Mouse (Mus musculus) left cerebral cortex, adult 18-20 months (tissue): Measurements from ENCODE around the gene Adh4. TPM values are rescaled to one million over a fixed set of nuclear protein-coding genes. Genes with fewer than 3 reads are reported as not detected.
"Not testable (repeated sequence)": the region's sequence is repeated elsewhere in the genome, so short reads cannot be mapped to it uniquely, and the experiment has no call there.

Experiments
- DNase-seq, 2 experiments: peaks; one replicate each; pipeline ENCODE4 v3.0.0; 2021 to 2022; ENCODE audit warnings: low spot score in 2 of 2, mixed read lengths in 1 of 2
- long read RNA-seq, 2 experiments: library from polyadenylated mRNA; stranded (forward); transcript quantifications; one replicate each; pipeline ENCODE4 v2.0.0; 2021
- total RNA-seq, 2 experiments: library from RNA; stranded (reverse); gene quantifications; 2 replicates each; pipeline ENCODE4 v1.2.3; 2021

The Adh4 gene
- not detected for total RNA-seq
- long read RNA-seq, experiment 1, result 0 reads
- long read RNA-seq, experiment 2, result 0 reads

DNA sequence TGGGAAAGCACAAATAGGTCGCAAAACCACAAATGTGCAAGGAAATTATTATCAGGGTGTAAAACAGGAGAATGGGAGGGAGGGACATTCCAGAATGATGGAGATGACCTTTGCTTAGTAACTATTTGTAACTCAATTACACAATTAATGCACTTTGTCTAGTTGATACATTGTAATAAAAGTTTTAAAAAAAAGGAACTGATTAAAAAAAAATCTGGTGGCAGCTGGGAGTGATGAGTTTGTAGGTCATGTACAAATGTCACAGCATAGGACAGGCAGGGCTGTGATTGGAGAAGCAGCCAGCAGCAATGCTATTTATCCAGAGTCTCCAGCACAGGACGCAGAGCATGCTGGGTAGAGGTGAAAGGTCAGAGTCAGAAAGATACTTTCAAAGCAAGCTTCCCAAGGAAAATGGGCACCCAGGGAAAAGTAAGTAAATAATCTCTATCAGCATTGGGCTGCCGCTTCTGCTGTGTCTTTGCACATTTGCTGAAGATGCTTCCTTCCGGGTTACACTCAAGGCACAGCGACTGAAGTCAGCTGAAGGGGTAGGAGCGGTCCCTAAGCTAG lies at the start of gene Adh4:
TSS of gene Adh4 (plus strand) at position 346 of the 570 bp plus-strand sequence.
- no peak for DNase-seq

GRCm38 (mm10) chr3:138366181-138366580 lies 49.1 kb upstream of the Adh4 start:
- no peak for DNase-seq

GRCm38 (mm10) chr3:138369546-138369945 lies 45.7 kb upstream of the Adh4 start:
- no peak for DNase-seq

DNA sequence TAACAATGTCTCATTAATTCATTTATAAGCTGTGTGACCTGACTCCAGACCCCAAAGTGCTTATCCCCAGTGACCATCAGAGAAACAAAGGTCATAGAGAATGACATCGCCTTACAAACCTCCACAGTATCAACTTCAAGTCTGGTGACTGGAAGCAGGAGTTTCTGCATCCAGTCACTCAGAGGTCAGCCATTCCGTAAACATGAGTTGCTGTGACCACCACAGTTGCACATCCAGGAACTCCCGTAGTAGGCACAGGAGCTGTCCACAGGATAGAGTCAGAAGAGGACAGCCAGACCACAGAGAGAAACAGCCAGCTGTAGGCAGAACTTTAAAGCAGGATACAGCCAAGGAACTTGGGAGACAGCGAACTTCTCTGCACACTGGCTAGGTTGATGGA lies 45.0 kb upstream of the Adh4 start:
- DNase-seq, result not testable (repeated sequence)

DNA sequence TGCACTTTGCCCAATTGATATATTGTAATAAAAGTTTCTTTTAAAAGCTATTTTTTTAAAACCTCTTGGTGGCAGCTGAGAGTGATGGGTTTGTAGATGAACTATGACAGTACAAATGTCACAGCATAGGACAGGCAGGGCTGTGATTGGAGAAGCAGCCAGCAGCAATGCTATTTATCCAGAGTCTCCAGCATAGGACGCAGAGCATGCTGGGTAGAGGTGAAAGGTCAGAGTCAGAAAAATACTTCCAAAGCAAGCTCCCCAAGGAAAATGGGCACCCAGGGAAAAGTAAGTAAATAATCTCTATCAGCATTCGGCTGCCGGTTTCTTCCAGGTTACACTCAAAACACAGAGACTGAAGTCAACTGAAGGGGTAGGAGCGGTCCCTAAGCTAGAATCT lies 41.3 kb upstream of the Adh4 start:
- no peak for DNase-seq

DNA sequence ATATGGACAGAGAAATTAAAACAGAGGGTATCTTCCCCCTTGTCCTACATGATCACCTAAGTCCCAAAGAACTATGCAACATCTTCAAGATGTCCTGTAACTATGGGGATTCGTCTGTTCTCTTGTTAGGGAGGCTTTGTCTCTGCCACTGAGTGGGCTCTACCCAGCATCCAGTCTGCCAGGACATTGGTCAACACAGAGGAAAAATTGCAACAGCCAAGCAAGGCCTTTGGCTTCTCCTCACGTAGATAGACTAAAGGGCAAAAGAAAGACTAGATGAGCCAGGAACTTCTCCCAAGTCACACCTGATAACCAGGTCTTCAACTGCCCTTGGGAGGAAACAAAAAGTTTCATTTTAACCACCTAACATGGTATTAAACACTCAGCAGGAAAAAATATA lies 40.1 kb upstream of the Adh4 start:
- no peak for DNase-seq

DNA sequence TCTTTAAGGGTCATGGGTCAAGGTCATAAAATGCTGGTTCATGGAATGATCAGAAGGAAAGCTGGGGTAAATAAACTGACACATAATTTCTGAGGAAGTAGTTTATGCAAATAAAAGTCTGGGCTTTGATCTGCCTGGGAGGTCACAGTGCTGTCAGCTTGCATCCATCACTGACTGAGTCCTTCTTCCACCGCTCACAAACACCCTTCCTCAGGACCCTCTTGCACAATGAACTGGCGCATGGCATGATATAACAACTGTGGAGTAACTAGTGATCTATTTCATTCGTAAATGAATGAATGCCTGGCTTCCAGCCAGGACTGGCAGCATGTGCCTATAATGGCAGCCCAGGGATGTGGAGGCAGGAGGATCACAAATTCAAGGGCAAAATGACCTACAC lies 34.1 kb upstream of the Adh4 start:
- no peak for DNase-seq

DNA sequence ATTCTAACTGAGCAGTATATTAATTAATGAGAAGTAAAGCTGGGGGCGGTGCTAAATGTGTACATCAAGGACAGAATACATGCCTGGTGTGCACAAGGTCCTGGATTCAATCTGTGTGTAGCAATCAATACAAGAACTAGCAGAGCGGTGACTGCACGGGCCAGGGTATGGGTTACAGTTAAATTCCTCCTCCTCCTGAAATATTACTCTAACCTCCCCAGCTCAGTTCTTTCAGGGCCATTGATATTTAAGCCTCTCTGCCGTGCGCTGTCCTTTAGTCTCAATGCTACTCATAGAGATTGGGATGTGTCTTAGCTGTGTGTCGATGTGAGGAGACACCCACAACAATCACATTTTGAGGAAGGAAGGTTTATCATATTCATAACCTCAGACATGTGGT lies 28.1 kb upstream of the Adh4 start:
- DNase-seq, result no peak

GRCm38 (mm10) chr3:138404872-138405271 lies 10.4 kb upstream of the Adh4 start:
- no peak for DNase-seq

DNA sequence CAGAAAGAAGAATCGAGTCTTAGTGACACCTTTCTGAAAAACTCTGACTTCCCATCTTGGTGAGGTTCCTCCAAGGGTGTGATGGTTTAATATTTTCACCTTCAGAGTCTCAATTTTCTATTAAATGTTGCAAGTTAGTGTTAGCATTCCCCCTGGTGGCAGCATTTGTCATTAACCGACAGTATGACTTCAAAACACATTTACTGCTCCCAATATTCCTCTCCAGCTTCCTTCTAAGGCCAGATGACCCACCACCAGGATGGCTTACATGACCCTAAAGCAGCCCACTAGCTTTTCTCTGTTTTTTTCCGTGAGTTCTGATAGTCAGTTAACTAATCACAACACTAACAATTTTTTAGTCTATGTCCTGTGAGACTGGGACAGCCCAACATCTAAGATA lies 9.9 kb upstream of the Adh4 start:
- DNase-seq, result peak; percentile 39 to 45

- DNase-seq, result no peak
Measured at GRCm38 (mm10) chr3:138405840-138406239, 9.4 kb upstream of the Adh4 start.

DNA sequence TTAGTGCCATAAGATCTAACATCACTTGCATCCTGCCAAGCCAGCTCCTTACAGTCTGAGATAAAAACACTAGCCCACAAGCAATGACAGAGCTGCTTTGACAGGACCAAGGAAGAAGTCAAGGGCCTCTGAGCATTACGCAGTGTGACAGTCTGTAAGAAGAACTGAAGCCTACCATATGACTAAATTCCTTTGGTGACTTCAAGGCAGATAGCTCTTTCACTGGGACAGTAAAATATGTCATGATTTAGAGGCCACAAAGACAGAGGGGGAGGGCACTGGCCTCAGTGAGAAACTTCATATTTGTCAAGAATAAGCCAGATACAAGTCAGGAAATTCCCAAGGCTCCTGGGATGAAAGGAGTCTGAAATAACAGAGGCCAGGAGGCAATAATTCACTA lies 7.3 kb upstream of the Adh4 start:
- no peak for DNase-seq

- no peak for DNase-seq
Measured at GRCm38 (mm10) chr3:138409585-138409984, 5.7 kb upstream of the Adh4 start.

DNA sequence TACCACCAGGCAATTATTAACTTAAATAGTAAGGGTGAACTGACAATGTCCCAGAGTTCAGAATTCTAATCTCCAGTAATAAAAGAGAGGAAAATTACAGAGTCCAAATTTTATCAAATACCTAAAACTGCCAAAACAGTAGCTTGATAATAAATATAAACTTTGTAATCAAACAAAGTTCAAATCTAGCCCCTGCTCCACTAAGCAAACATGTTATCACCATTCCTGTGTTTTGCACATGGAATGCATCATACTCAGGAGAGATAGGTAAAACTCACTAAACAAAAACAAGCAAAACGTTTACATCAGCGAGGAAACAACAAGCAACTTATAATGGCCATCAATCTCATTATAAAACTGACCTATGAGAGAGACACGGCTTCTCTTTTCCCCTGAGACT lies 5.1 kb upstream of the Adh4 start:
- DNase-seq, result no peak

DNA sequence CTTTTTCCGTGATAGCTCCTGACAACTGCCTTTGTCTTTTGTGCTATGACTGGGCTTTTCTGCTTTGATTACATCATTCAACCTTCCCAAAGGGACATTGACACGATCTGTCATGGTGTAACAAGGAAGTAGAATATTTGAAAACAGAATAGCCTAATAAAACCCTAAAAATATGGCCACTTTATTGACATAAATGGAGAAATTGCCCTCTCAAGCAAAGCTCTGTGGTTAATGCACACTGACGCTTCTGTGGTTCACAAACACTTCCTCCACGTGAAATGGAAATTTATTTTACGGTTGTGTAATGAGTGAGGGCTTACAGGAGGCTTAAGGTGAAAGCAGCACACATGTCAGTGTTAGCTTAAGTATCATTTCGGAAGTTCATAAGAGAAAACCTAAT lies 4.1 kb downstream of the Adh4 start:
- no peak for DNase-seq

DNA sequence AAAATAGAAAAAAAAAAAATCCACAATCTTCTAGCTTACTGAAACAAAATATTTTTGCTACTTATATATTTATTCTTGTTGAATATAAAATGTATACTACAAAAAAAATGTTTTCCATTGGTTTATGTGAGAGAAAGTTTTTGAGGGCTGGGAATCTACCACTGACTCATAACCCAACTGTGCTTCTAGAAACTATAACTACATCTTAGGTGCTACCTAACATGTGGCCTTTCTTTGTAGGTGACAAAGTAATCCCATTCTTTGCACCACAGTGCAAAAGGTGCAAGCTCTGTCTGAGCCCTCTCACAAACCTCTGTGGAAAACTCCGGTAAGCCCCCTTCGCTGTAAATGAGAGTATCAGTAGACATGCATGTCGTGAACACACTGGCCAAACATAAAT lies 5.1 kb downstream of the Adh4 start:
- DNase-seq, result no peak

DNA sequence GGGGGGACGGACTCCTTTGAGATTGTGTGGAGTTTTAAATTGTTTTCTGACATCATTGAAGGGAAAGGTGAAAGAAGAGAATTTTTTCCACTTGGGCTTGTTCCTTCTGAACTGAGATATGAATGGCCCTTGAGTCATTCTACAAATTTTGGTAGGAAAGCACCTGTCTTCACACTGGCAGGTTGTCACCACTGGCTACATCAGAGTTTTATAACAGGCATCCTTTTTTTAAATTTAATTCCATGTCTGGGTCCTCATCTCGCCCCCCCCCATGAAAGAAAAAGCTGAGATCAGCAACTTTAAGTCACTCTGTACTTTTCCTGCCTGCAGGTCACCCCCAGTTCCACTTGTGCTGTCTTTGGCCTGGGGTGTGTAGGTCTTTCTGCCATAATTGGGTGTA lies 8.4 kb downstream of the Adh4 start:
- no peak for DNase-seq

- DNase-seq, result no peak
Measured at GRCm38 (mm10) chr3:138424247-138424646, 9.0 kb downstream of the Adh4 start.

- DNase-seq, result no peak
Measured at GRCm38 (mm10) chr3:138430360-138430976, 15.2 kb downstream of the Adh4 start.

GRCm38 (mm10) chr3:138431835-138432234 lies 16.6 kb downstream of the Adh4 start:
- DNase-seq, result no peak

GRCm38 (mm10) chr3:138438716-138439115 lies 23.4 kb downstream of the Adh4 start:
- no peak for DNase-seq

DNA sequence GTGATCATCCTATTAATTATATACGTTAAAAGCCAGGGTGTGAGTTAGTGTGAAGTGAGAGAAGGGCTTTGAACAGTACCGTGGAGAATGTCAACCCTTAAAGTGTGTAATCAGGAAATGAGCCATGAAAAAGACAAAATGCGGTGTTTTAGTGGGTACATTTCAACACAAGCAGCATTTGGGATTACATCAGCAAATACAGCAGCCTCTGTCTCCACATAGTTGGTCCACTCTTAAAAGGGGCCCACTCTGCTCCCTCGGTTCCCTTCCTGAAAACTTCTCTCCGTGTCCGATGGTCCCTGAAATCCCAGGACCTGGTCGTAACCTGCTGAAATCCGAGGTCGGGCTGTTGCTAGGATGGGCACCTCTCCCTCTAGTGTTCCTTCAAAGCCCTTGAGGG lies 26.9 kb downstream of the Adh4 start:
- DNase-seq, result no peak
